Mouse (Mus musculus): ENCODE measurements around the gene Cdr2l. TPM values are rescaled to one million over a fixed set of nuclear protein-coding genes. Genes with fewer than 3 reads are reported as not detected.

The Cdr2l gene
- total RNA-seq, 2 experiments from 2014 or later: 0.58 to 0.59 TPM

DNA sequence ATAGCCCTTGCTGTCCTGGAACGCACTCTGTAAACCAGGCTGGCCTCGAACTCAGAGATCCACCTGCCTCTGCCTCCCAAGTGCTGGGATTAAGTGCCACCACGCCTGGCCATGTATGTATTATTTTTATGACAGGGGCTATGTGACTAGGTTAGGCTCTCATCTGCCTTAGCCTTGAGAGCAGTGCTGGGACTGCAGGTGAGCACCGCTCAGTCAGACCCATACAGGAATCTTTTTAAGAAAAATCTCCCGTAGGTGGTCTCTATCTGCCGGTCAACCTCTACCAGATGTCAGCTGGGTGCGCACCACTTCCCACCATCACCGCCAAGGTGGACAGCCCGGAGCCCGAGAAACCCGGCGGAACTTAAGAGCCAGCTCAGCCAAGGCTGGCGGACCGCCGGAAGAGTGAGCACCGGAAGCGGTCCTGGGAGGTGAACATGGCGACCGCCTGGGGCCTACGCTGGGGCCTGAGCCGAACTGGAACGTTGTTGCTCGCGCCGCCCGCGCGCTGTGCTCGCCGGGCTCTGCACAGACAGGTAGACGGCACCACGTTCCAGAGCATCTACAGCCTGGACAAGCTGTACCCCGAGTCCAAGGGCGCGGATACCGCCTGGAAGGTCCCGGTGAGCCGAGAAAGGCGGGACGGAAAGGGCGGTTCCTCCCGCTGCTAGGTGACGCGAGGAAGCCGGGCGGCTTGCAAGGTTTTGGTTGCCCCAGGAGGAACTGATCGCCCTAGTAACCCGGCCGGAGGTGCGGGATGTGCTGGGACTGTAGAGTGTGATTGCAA is 21.8 kb downstream of the Cdr2l start, which contains the start of gene Mrpl58:
Gene Mrpl58 (plus strand): TSS at position 415 of the 787 bp plus-strand sequence.
- ATAC-seq (ENCODE audit: poor library complexity, severe bottlenecking): peak; percentile 95

DNA sequence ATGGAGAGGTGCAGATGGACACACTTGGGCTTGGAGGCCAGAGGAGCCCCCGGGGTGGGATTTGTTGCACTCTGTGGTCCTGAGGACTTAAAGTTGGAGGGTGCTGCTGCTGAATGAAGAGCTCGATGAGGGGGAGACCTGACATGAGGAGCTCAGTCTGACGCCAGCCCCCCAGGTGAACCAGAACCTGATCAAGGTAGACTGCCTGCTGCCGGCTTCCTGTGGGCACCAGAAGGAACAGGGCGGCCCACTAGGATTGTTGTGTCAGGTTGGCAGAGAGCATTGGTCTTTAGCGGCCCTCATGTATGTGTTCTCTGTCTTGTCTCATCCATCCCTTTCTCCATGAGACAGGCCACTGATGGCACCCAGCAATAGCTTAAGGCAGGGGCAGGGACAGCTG is 24.0 kb downstream of the Cdr2l start:
- no peak for ATAC-seq (ENCODE audit: poor library complexity, severe bottlenecking)

DNA sequence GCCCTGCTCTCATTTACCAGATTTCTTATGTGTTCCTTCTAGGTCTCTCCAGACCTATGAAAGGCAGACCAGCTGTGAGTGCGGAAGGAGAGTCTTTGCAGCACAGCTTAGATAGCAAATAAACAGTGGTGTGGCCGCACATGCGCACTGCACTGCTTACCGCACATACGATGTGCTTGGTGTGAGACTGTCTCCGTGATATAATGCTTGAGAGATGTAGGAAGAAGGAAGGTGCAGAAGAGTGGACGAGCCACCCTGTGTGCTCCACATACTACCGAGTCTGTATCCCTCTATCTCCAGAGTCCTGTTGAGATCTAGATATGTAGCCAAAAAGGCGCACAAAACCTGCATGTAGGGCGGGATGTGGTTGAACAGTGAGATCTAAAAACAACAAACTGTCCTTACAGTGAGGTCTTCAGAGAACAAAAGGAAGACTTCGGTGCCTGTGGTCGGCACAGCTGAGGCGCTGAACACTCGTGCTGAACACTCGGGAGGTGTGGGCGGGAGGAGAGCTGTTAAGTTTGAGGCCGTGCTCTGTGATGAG is 25.2 kb downstream of the Cdr2l start:
- no peak for ATAC-seq (ENCODE audit: poor library complexity, severe bottlenecking)

DNA sequence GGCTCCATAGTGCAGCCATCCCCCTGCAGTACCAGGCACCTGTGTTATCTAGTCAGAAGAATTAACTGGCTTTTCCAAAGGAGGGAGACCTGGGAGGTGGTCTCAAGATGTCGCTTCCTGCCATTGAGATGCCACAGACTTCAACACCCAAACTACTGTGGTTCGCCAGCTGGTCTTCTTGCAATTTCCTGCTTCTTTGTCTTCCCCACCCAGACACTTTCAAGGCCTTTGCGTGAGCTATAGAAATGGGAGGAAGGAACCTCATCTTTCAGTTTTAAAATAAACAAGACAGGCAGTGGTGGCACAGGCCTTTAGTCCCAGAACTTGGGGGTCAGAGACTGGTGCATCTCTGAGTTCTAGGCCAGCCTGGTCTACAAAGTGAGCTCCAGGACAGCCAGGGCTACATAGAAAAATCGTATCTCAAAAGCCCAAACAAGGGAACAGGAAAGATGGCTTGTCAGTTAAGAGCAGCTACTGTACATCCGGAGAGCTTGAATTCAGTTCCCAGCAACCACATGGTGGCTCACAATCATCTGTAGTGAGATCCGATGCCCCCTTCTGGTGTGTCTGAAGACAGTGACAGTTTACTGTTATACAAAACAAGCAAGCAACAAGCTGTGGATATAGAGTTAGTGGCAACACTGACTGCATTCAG is 26.7 kb downstream of the Cdr2l start:
- ATAC-seq (ENCODE audit: poor library complexity, severe bottlenecking): no peak

DNA sequence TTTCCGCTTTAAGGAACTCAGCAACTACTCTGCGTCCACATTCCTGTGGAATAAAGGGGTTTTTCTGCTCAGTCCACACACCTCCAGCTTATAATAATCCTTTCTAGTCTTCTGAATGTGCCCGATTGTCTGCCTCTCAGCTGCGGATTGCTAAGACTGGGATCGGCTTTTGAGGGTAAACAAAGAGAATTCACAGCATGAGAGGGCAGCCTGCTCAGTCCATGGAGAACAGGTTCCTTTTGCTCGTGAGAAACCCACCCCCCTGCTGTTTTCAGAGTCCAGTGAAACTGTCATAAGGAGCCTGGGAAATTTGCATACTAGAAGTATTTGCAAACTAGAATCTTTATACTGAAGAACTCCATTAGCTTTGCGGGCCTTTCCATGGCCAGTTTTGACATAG is 27.8 kb downstream of the Cdr2l start:
- ATAC-seq (ENCODE audit: poor library complexity, severe bottlenecking): no peak

DNA sequence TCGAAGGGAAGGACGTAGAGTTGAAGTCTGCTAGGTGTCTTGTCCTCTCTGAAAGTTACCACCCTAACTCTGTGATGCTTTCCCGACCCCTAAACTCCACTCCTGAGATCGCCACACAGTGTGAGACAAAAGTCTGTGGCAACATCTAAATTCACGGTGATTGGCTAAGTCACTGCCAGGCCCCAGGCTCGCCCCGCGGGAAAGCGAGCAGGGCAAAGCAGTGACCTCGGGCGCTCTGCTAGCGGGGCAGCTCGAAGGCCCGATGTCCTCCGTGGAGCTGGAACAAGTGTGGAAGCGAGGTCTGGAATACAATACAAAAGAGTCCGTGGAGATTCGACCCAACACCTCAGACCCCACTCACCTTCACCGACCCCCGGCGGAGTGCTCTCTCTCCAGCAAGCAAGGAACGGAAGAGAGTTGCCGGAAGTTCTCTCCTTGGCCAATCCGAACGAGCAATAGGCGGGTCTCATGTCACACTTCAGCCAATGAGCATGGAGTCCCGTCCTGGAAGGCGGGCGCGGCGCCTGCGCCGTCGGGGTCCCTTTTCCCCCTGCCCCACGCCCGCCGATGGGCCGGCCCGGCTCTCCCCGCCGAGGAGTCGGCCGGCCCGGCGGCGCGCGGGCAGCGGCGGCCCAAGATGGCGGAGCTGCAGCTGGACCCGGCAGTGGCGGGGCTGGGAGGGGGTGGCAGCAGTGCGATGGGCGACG is 38.0 kb downstream of the Cdr2l start, which contains the start of the genes Atp5h and Kctd2:
Gene Atp5h (minus strand): TSS at position 432 of the 707 bp plus-strand sequence.
Gene Kctd2 (plus strand): TSS at position 598 of the 707 bp plus-strand sequence.
- peak; percentile 98 for ATAC-seq (ENCODE audit: poor library complexity, severe bottlenecking)

DNA sequence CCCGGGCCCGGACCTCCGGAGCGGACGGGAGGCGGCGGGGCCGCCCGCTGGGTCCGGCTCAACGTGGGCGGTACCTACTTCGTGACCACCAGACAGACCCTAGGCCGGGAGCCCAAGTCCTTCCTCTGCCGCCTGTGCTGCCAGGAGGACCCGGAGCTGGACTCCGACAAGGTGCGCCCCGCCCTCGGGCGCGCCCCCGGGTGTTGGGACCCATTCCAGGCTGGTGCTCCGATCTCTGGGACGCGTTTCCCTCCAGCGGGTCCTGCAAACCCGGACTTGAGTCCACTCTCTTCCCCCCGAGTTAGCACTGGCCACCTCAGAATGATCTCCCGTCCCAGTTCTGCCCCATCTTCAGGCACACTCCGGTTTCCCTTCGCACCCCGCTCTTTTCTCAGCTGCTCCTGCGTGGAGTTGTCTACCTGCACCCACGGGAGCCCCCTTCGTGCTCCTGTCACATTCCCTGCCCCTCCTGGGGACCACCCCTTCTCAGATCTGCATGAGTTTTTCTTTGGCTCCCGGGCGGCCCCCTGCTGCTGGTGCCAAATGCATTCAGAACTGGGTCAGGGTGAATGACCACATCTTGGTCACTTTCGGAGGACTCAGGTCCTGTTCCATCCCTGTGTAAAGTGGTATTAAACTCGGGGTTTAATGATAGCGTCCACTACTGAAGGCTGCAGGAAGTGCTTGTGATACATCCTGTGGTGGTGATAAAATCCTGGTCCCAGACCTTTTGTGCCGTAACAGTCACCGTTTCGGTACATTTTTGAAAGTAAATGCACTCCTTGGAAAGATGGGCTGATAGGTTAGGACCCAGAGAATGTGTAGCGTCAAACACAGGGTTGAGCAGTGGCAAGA is 38.8 kb downstream of the Cdr2l start:
- ATAC-seq (ENCODE audit: poor library complexity, severe bottlenecking): no peak

DNA sequence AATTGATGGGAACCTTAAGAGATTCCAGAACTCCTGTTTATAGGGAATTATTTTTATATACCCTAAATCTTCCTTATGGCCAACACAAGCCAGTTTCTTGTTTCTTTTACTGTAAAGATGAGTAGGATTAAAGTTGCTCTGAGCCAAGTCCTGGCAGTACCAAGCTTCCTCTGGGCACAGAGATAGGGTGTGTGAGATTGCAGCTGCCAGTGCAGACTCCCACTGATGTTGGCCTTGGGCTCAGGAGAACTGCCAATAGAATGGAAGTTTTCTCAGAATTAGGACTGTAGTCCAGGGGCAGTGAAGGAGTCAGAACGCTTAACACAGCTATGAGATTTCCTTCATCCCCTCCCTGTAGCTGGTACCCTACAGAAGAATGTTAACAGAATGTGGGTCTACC is 39.6 kb downstream of the Cdr2l start:
- ATAC-seq (ENCODE audit: poor library complexity, severe bottlenecking): no peak

DNA sequence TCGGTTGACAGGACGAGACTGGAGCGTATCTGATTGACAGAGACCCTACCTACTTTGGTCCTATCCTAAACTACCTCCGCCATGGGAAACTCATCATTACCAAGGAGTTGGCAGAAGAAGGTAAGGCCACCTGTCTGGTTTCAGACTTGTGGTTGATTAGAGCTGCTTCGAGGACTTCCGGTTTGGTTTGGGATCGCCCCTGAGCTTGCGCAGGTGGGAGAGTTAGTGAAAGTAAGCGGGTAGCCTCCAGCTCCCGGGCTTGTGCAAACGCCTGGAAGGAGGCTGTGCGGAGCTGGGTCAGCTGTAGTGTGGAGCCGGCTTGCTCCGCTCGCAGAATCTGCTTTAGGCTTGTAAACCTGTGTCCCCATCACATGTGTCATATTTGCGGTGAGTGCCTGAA is 40.3 kb downstream of the Cdr2l start:
- no peak for ATAC-seq (ENCODE audit: poor library complexity, severe bottlenecking)

DNA sequence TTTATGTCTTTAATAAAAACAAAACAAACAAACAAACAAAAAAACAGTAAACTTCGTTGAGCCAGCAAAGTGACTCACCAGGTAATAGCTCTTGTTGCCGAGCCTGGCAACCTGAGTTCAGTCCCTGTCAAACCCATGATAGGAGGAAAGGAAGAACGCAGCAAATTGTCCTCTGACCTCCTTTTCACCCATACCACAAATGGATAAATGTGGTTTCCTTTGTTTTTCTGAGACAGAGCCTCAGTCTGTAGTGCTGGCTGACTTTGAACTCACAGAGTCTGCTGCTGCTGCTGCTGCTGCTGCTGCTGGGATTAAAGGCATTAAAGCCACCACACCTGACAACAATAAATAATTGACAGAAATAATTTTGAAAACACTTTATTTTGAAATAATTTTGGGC is 41.4 kb downstream of the Cdr2l start:
- ATAC-seq (ENCODE audit: poor library complexity, severe bottlenecking): no peak

DNA sequence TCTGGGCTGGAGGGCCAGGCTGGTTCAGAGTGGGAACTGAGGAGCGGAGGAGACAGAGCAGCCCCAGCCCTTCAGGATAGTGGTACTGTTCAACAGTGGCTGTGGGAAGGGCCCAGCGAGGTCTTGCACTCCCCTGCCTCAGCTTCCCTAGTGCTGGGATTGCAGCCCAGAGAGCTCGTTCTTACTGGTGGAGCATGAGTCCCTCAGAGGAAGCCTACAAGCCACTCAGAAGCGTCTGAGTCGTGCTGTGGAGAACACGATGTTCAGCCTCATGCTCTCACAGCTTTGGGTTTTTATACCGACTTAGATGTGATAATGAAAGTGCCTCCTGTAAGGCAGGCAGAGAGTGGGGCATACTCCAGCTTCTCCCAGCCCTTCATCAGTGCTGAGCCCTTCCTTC is 43.0 kb downstream of the Cdr2l start:
- ATAC-seq (ENCODE audit: poor library complexity, severe bottlenecking): no peak

DNA sequence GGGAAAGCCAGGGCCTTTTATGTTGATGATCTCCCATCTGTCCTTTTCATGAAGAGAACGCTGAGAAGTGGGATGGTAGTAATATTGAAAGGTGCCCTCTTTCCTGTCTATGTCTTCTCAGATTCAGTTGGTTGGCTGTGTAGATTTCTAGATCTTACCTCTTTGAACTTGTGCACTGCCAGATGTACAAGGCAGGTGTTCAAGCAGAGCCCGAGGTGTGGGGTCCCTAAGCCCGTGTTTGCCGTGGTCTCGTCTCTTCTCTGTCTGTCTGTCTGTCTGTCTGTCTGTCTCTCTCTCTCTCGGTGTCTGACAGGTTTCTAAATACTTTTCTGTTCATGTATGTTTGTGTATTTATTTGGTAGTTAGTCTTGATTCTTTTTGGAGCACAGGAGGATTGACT is 44.0 kb downstream of the Cdr2l start:
- no peak for ATAC-seq (ENCODE audit: poor library complexity, severe bottlenecking)

DNA sequence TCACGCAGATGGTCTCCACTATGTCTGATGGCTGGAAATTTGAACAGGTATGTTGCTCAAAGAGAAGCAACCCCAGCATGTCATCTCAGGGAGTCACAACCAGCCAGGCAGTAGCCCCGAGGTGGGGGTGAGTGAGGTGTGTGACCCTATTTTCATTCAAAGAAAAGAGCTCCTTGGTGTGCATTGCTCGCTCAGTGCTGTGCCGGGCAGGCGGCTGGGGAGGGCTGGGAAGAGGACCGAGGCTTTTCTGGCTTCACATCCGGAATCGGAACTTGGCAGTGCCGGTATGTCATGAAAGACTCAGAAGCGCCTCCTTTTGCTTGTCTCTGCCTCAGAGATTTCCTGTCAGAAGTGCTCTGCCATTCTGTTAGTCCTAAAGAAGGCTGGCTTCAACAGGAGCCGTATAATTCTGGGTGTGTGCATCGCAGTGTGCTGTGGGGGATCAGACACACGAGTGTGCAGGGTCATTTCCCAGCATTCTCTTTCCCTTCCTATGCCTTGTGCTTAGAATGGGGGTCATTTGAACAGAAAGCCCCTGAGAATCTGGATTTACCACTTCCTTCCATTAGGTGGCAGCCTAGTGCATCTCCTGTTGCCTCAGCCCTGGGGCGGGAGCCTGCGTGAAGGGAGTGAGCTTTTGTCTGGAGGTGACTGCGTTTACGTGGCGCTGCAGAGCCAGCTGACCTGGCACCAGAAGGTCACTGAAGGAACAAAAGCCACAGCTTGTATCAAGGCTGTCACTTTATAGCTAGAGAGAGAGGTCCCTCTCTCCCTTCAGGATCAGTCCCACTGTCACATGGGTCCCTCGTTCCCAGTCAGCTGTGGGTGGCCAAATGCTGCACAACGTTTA is 46.0 kb downstream of the Cdr2l start:
- peak; percentile 92 for ATAC-seq (ENCODE audit: poor library complexity, severe bottlenecking)

DNA sequence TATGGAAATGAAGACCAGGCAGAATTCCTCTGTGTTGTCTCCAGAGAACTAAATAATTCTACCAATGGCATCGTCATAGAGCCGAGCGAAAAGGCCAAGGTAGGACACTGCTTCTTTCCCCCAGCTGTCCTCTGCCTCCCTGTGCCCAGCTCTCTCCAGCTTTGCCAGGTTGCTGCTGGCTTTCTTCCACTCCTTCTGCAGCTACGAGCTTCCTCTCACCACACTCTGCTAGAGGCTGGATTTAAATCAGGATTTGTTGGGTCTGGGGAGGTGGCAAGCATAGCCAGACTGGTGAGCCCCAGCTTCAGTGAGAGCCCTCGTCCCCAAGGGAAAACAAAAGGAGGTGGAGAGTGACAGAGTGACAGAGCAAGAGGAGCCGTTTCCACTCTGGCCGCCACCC is 47.6 kb downstream of the Cdr2l start:
- ATAC-seq (ENCODE audit: poor library complexity, severe bottlenecking): no peak

DNA sequence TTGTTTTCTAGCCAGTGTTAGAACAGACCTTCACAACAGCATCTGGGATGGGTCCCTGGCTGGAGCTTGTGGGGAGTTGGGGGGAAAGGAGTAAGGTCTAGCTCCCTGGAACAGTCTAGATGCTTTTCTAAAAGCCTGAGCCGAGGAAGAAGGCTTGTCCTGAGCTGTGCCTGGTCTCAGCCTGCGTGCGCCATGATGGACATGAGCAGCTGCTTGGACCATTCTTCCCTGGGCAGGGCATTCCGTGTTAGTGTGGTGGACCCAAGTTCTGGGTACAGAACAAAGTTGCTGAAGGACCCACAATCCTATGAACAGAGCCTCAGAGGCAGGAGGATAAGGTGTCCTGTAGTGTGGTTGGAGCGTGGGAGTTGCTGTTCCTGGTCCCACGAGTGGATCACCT is 48.8 kb downstream of the Cdr2l start:
- ATAC-seq (ENCODE audit: poor library complexity, severe bottlenecking): no peak

DNA sequence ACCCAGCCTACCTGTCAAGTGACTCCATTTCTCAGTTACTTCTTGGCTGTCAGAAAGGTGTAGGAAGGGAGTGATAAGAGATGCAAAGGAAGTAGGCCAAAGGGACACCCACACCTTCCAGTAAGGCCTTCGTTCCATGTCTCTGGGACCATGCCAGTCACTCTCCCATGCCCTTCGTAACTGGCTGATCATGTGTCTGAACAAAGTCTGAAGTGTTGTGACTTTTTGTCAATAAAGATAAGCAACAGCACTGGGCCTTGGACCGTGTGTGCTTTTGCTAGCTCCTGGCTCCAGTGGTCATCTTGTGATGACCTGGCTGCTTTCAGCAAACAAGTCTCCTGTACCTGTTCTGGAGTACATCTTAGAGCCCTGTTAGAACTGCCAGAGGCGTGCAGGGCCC is 51.1 kb downstream of the Cdr2l start:
- no peak for ATAC-seq (ENCODE audit: poor library complexity, severe bottlenecking)

DNA sequence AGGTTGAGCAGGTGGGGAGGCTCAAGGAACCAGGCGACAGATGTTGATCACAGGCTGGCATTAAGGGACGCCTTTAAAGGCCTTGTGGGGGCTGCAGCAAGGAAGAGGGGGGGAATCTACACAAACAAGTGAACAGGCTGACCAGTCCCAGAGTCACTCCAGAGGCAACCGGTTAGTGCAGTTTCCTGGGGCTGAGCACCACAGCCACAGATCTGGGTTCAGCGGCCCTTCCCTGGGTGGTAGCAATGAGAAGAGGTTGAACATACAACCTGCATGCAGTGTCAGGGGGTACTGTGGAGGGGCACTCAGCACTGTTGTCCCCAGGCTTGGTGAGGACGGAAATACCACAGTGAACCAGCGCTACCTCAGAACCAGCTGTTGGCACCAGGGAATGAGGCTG is 51.6 kb downstream of the Cdr2l start:
- no peak for ATAC-seq (ENCODE audit: poor library complexity, severe bottlenecking)

DNA sequence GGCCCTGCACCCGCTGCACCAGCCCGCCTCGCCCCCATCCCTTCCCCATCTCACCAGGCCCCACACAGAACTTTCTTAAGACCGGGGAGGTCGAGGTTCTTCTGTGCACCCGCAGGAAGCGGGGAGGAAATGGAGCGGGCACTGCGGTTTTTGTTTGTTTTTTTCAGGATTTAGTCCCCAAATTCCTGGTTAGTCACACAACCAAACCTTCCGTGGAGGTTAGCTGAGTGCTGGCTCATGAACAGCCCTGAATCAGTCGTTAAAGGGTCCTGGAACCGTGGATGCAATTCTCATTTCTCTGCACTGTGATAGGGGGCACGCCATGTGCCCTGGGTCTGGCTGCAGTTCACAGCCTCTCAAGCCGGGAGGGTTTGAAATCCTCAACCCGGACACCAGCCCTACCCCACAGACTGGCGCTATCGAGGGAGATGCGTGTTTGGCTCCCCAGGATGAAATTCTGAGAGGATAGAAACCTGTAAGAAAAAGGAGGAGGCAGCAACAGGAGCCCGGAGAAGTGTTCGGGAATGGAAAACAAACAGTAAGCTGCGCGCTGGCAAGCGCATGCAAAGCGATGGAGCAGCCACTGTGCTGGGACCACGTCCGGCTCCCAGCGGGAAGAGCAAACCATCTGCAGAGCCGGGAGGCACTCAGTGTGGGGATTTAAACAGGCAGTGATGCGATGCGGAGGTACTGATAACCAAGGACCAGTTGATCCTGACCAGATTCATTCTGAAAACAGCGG is 54.1 kb downstream of the Cdr2l start:
- no peak for ATAC-seq (ENCODE audit: poor library complexity, severe bottlenecking)

DNA sequence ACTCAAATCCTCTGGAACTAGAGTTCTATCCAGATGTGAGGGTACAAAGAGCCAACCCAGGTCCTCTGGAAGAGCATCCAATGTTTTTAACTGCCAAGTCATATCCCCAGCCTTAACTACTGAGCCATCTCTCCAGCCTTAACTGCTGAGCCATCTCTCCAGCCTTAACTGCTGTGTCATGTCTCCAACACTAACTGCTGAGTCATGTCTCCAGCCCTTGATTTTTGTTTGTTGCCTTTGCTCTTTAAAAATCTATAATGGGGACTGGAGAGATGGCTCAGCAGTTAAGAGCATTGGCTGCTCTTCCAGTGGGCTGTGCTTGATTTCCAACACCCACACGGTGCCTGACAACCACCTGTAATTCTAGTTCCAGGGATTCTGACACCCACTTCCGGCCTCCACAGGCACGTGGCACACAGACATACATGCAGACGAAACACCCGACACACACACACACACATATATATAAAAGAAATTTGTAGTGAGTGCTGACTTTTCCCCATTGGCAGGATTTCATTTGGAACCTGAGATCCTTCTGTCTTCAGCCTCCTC is 55.9 kb downstream of the Cdr2l start:
- ATAC-seq (ENCODE audit: poor library complexity, severe bottlenecking): no peak

Data from megakaryocyte, adult 5-6 weeks (primary cell).